Comparison of ENCODE assay signal across 8 mouse cellular contexts in genomic region chr13:21221656-21222462, GRCm38 (mm10). TPM values are rescaled to one million over a fixed set of nuclear protein-coding genes. Genes with fewer than 3 reads are reported as not detected.
A peak's percentile ranks its signal among the peaks of the same experiment; 100 is the strongest.
DNase-seq lines count a peak whose midpoint lies in the region; ATAC-seq lines count a peak whose summit lies in the region.

No protein-coding gene starts in this region.

- H3K4me1 ChIP-seq in lung, embryonic 15.5 days: peaks cover 7% of the 10 kb centered on the region; the same call in 1 of the 2 replicates
- no peaks in the 10 kb centered on the region for H3K4me1 ChIP-seq in hindbrain, embryonic 11.5 days (replicated peaks; ENCODE audit: control insufficient read depth, insufficient read depth, low read length)
- peaks cover 8% of the 10 kb centered on the region for H3K4me1 ChIP-seq in midbrain, embryonic 10.5 days

- H3K4me2 ChIP-seq in lung, embryonic 15.5 days: peak overlapping the region; percentile 59
- peak overlapping the region; percentile 52 for H3K4me2 ChIP-seq in hindbrain, embryonic 11.5 days (replicated peaks; ENCODE audit: low read depth, low read length)

- peak; percentile 74 for ATAC-seq in lung, embryonic 15.5 days (ENCODE audit: borderline replicate concordance, extremely low read depth, low FRiP score, low TSS enrichment)
- ATAC-seq in hindbrain, embryonic 11.5 days (ENCODE audit: low FRiP score): peak; percentile 95

- no peaks in the 10 kb centered on the region for H3K36me3 ChIP-seq in lung, embryonic 15.5 days
- no peaks in the 10 kb centered on the region for H3K36me3 ChIP-seq in hindbrain, embryonic 11.5 days (ENCODE audit: control insufficient read depth, insufficient read depth, low read length)
- no peaks in the 10 kb centered on the region for H3K36me3 ChIP-seq in midbrain, embryonic 10.5 days

- peak overlapping the region; percentile 18 for H3K9ac ChIP-seq in lung, embryonic 15.5 days
- H3K9ac ChIP-seq in hindbrain, embryonic 11.5 days (ENCODE audit: low read depth, low read length): peak overlapping the region; percentile 76

- no peak for DNase-seq in lung, adult 18-20 months
- peak; percentile 65 for DNase-seq in embryo, embryonic 10.5 days (ENCODE audit: low spot score)
- DNase-seq in hindbrain, embryonic 11.5 days (ENCODE audit: low spot score): peak; percentile 57
- DNase-seq in midbrain, embryonic 10.5 days (ENCODE audit: low spot score): no peak
- no peak for DNase-seq in thymus, postnatal 25 days
- no peak for DNase-seq in gastrocnemius, adult 8-10 months (ENCODE audit: low spot score in 2 of 2)
- DNase-seq in spleen, postnatal 10 days (ENCODE audit: low spot score in 2 of 2): no peak

- H3K27ac ChIP-seq in lung, embryonic 15.5 days: no peak overlapping the region
- peak overlapping the region; percentile 80 for H3K27ac ChIP-seq in hindbrain, embryonic 11.5 days (ENCODE audit: low read depth, low read length)
- peak overlapping the region; percentile 93 for H3K27ac ChIP-seq in midbrain, embryonic 10.5 days (replicated peaks)

- WGBS in lung, embryonic 15.5 days: 2% methylated on average over 20 of the region's 20 CpGs
- 1% methylated on average over 20 of the region's 20 CpGs for WGBS in hindbrain, embryonic 11.5 days
- WGBS in midbrain, embryonic 10.5 days: 3% methylated on average over 20 of the region's 20 CpGs

- no peaks in the 10 kb centered on the region for H3K9me3 ChIP-seq in lung, embryonic 15.5 days
- no peaks in the 10 kb centered on the region for H3K9me3 ChIP-seq in hindbrain, embryonic 11.5 days (ENCODE audit: control insufficient read depth, low read length)
- no peaks in the 10 kb centered on the region for H3K9me3 ChIP-seq in midbrain, embryonic 10.5 days (replicated peaks)

- H3K4me3 ChIP-seq in lung, embryonic 15.5 days: peak overlapping the region; percentile 47
- peak overlapping the region; percentile 52 for H3K4me3 ChIP-seq in hindbrain, embryonic 11.5 days (ENCODE audit: low read depth, low read length)
- peak overlapping the region; percentile 76 for H3K4me3 ChIP-seq in midbrain, embryonic 10.5 days

- H3K27me3 ChIP-seq in lung, embryonic 15.5 days: no peaks in the 10 kb centered on the region
- H3K27me3 ChIP-seq in hindbrain, embryonic 11.5 days (ENCODE audit: control insufficient read depth, insufficient read depth, low read length): peaks cover 2% of the 10 kb centered on the region; the same call in 1 of the 2 replicates
- peaks cover 18% of the 10 kb centered on the region for H3K27me3 ChIP-seq in midbrain, embryonic 10.5 days (ENCODE audit: low read depth, poor library complexity, severe bottlenecking)

RNA-seq across cellular contexts. Expression of gene Trim27, which starts 42.6 kb away (rescaled TPM):
- polyA plus RNA-seq in lung, embryonic 15.5 days (2015; fragmentation: Nextera tagmentation; extraction: Ambion mirVana): 147 and 148 TPM in 2 replicates
- polyA plus RNA-seq in hindbrain, embryonic 11.5 days (2014; fragmentation: Nextera tagmentation; extraction: Ambion mirVana): 133 and 144 TPM in 2 replicates
- polyA plus RNA-seq in midbrain, embryonic 10.5 days (2016; fragmentation: Nextera tagmentation; extraction: Ambion mirVana): 146 and 162 TPM in 2 replicates
- total RNA-seq in gastrocnemius, adult 8-10 months (2022): 10 to 100 TPM; 22.7 to 27.5 (median 25.3) TPM

Comparison
In these comparisons a context has a peak if more than half of its experiments do, and no peak if none do; other contexts are left out.
1. DNase-seq: peak in embryo, embryonic 10.5 days (single experiment) and hindbrain, embryonic 11.5 days (single experiment); none in lung, adult 18-20 months (0 of 2), midbrain, embryonic 10.5 days (single experiment), thymus, postnatal 25 days (single experiment), gastrocnemius, adult 8-10 months (0 of 2) and spleen, postnatal 10 days (0 of 2).
2. Peak in every context shown above with its lines, with median percentiles within 50 percentile points of each other: H3K4me3 ChIP-seq.